Comparison of ENCODE assay signal across 28 mouse cellular contexts in the genomic region with DNA sequence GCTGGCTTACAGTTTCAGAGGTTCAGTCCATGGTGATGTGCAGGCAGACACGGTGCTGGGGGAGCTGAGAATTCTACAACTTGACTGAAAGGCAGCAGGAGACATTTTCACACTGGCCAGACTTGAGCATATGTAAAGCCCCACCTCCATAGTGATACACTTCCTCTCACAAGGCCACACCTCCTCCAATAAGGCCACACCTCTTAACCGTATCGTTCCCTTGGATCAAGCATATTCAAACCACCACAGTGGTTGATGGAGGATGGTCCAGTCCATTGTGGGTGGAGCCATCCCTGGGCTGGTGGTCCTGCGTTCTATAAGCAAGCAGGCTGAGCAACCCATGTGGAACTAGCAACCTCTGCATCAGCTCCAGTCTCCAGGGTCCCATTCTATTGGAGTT.
DNase-seq lines count a peak whose midpoint lies in the region; ATAC-seq and TF ChIP-seq lines count a peak whose summit lies in the region.
"Had no signal": no experiment of that assay in that cellular context is flagged by ENCODE, and none has a peak within 500 bp of the region (broad histone marks: within the 10 kb centered on the region; RNA-seq: fewer than 3 reads in every experiment).

No protein-coding gene starts in this region.

- no peak for ATAC-seq in liver, embryonic 12.5 days
- no peak for ATAC-seq in megakaryocyte, adult 5-6 weeks (ENCODE audit: poor library complexity, severe bottlenecking)
- ATAC-seq: CD4-positive, CD25-positive, alpha-beta regulatory T cell, adult 4 months; forebrain, embryonic 14.5 days; forebrain, postnatal 0 days; hindbrain, postnatal 0 days; inflammation-experienced regulatory T-cells, adult 6 months; intestine, embryonic 16.5 days had no signal

- H3K36me3 ChIP-seq in liver, adult 2 months (ENCODE audit: control insufficient read depth, insufficient read depth, low read length): no peaks in the 10 kb centered on the region
- no peaks in the 10 kb centered on the region for H3K36me3 ChIP-seq in liver, embryonic 12.5 days
- H3K36me3 ChIP-seq in megakaryocyte, embryonic 14.5 days (replicated peaks; ENCODE audit: low read length): no peaks in the 10 kb centered on the region
- no peaks in the 10 kb centered on the region for H3K36me3 ChIP-seq in embryonic facial prominence, embryonic 10.5 days (replicated peaks)
- H3K36me3 ChIP-seq: forebrain, embryonic 10.5 days; heart, embryonic 12.5 days; heart, embryonic 15.5 days; hindbrain, embryonic 10.5 days had no signal

- TF ChIP-seq CTCF in liver, adult 2 months (IDR thresholded peaks at IDR 0.05; ENCODE audit: low read depth, low read length): no peak

- H3K4me3 ChIP-seq in liver, adult 2 months (ENCODE audit: insufficient read depth, low read depth, low read length): no peak overlapping the region
- H3K4me3 ChIP-seq in liver, embryonic 12.5 days: no peak overlapping the region
- peak overlapping the region; percentile 20 for H3K4me3 ChIP-seq in megakaryocyte, embryonic 14.5 days (replicated peaks)
- no peak overlapping the region for H3K4me3 ChIP-seq in embryonic facial prominence, embryonic 10.5 days
- H3K4me3 ChIP-seq: forebrain, embryonic 10.5 days; heart, embryonic 12.5 days; heart, embryonic 15.5 days; hindbrain, embryonic 10.5 days had no signal

- peaks cover 10% of the 10 kb centered on the region for H3K4me1 ChIP-seq in liver, adult 2 months (ENCODE audit: control insufficient read depth, insufficient read depth, low read length)
- peaks cover 12% of the 10 kb centered on the region for H3K4me1 ChIP-seq in liver, embryonic 12.5 days
- H3K4me1 ChIP-seq in megakaryocyte, embryonic 14.5 days: peaks cover 38% of the 10 kb centered on the region
- H3K4me1 ChIP-seq in embryonic facial prominence, embryonic 10.5 days: peaks cover 28% of the 10 kb centered on the region

- no peak overlapping the region for H3K27ac ChIP-seq in liver, adult 2 months (replicated peaks; ENCODE audit: insufficient read depth, low read depth, low read length)
- no peak overlapping the region for H3K27ac ChIP-seq in liver, embryonic 12.5 days
- H3K27ac ChIP-seq in embryonic facial prominence, embryonic 10.5 days (replicated peaks): no peak overlapping the region
- H3K27ac ChIP-seq: forebrain, embryonic 10.5 days; heart, embryonic 15.5 days; hindbrain, embryonic 10.5 days; hindbrain, embryonic 14.5 days; hindbrain, postnatal 0 days had no signal

- peak; percentile 17 for DNase-seq in liver, adult 2 months (ENCODE audit: extremely low read depth, low read depth, low spot score)
- peak; percentile 75 for DNase-seq in ZHBTc4 (ENCODE audit: low read depth, low spot score)
- DNase-seq in cerebellum, postnatal 14 days: no peak
- no peak for DNase-seq in embryonic facial prominence, embryonic 10.5 days (ENCODE audit: low spot score)
- DNase-seq: adrenal gland, adult 2 months; adrenal gland, postnatal 14 days; cerebellum, adult 11 months; cerebellum, adult 2 months; cerebellum, adult 9-11 months; cerebellum, postnatal 36 days; embryo, embryonic 11 days; forebrain, postnatal 0 days; gastrocnemius, postnatal 25 days; heart, postnatal 10 days; heart, postnatal 36 days had no signal

- peaks cover 10% of the 10 kb centered on the region; the same call in 1 of the 2 replicates for H3K9me3 ChIP-seq in liver, embryonic 12.5 days (replicated peaks)
- H3K9me3 ChIP-seq in megakaryocyte, embryonic 14.5 days: peaks cover 9% of the 10 kb centered on the region
- H3K9me3 ChIP-seq in embryonic facial prominence, embryonic 10.5 days: no peaks in the 10 kb centered on the region
- H3K9me3 ChIP-seq: forebrain, embryonic 10.5 days; heart, embryonic 12.5 days; heart, embryonic 15.5 days; hindbrain, embryonic 10.5 days had no signal

- WGBS in liver, adult 2 months: 78% methylated on average over 4 of the region's 4 CpGs
- WGBS in liver, embryonic 12.5 days (ENCODE audit: insufficient replicate concordance): 43% methylated on average over 4 of the region's 4 CpGs
- WGBS in embryonic facial prominence, embryonic 10.5 days: 83% methylated on average over 4 of the region's 4 CpGs

- no peaks in the 10 kb centered on the region for H3K79me2 ChIP-seq in liver, adult 2 months (ENCODE audit: control insufficient read depth, insufficient read depth, low read length)

- no peak overlapping the region for H3K4me2 ChIP-seq in liver, embryonic 12.5 days
- H3K4me2 ChIP-seq: heart, embryonic 12.5 days; heart, embryonic 15.5 days; hindbrain, embryonic 14.5 days had no signal

- no peak overlapping the region for H3K9ac ChIP-seq in liver, adult 2 months (ENCODE audit: low read depth, low read length)
- no peak overlapping the region for H3K9ac ChIP-seq in liver, embryonic 12.5 days
- H3K9ac ChIP-seq: forebrain, postnatal 0 days; heart, embryonic 12.5 days; heart, embryonic 15.5 days; hindbrain, embryonic 14.5 days had no signal

- no peaks in the 10 kb centered on the region for H3K27me3 ChIP-seq in liver, adult 2 months (ENCODE audit: control insufficient read depth, insufficient read depth, low read length)
- no peaks in the 10 kb centered on the region for H3K27me3 ChIP-seq in liver, embryonic 12.5 days (replicated peaks)
- peaks cover 1% of the 10 kb centered on the region for H3K27me3 ChIP-seq in megakaryocyte, embryonic 14.5 days (replicated peaks)
- no peaks in the 10 kb centered on the region for H3K27me3 ChIP-seq in embryonic facial prominence, embryonic 10.5 days (replicated peaks; ENCODE audit: low read depth, poor library complexity, severe bottlenecking)
- H3K27me3 ChIP-seq: heart, embryonic 12.5 days; heart, embryonic 15.5 days had no signal

- no peak for TF ChIP-seq POLR2A in liver, adult 2 months (IDR thresholded peaks at IDR 0.05; ENCODE audit: extremely low read depth, insufficient read depth, low read length)

Comparison
In these comparisons a context has a peak if more than half of its experiments do, and no peak if none do; other contexts are left out.
1. DNase-seq: peak in liver, adult 2 months (single experiment) and ZHBTc4 (single experiment); none in cerebellum, postnatal 14 days (0 of 2) and embryonic facial prominence, embryonic 10.5 days (single experiment).